Mouse (Mus musculus): ENCODE data around the gene Spata4. TPM values are rescaled to one million over a fixed set of nuclear protein-coding genes. Genes with fewer than 3 reads are reported as not detected.

The Spata4 gene
- polyA plus RNA-seq, 1 experiment from 2014 or later = not detected

DNA sequence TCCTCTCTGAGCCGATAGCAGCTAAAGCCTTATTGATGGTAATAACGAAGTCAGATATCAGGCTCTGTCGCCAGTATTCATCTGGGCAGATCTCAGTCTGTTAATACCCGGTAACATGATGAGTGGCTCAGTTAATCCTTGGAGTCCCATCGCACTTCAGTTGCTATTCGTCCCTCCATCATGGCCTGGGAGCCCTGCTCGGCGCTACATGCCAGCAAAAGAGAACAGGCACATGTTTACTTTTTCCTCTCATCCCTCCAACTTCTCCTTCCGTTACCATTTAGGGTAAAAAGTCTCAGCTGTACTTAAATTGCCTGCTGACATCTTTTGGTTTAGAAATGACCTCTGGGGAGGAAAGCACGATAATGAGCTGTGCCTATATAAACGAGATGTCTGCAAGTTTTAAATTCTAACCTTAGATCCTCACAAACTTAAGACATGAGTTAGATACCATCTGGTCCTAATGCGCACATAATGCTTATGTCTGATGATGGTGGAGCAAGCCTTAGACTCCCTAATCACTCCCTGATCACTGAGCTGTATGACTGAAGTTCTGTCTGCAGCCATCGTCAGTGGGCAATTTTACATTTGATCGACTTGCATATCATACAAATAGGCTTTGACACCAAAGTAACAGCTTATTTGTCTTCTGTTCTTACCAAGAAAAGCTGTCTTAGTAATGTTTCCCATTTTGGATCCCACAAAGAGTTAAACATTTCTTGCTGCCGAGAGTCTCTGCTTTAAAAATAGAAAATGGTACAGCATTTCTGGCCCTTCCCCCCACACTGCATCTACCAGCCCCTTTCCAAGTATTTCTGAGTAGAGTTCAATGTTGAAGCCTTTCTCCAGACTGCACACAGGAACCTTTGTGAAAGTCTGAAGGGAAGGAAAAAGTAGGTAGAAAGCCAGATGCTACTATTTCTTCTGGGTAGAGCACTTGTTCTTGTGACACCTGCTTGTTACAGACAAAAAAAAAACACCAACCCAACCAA, 29.7 kb upstream of the Spata4 start:
- 67% methylated on average over 15 of the region's 15 CpGs for WGBS (ENCODE audit: insufficient replicate concordance)
- H3K27me3 ChIP-seq (ENCODE audit: insufficient read depth, low read length) = no peaks in the 10 kb centered on the region

DNA sequence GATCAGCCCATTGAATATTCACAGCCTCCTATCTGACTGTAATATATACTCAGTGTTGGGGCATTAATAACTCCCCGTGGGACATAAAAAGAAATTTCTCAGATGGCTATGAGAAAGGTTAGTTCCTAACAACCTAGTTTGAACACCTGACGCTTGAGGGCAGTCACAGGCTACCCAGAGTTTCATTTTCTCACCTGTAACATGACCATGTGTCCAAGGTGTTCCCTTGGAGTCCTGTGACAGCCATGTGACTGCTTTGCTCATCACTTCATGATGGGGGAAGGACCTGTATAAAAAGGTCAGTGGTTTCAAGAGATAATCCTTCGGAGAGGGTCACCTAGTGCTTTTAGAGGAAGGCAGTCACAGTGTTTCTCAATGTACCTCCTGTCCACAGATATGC, 19.1 kb upstream of the Spata4 start:
- WGBS (ENCODE audit: insufficient replicate concordance) = 70% methylated on average over 3 of the region's 3 CpGs
- H3K36me3 ChIP-seq (replicated peaks; ENCODE audit: insufficient read depth, low read length) = no peaks in the 10 kb centered on the region
- H3K4me3 ChIP-seq (ENCODE audit: low read depth, low read length) = no peak overlapping the region

More for the DNA sequence above, 29.7 kb upstream of the Spata4 start:
- Histone ChIP-seq H3K27ac (ENCODE audit: low read depth) (no peak overlapping the region), H3K9me3 (ENCODE audit: low read length) (no peaks in the 10 kb centered on the region), H3K4me1 (ENCODE audit: insufficient read depth) (no peaks in the 10 kb centered on the region), H3K36me3 (replicated peaks; ENCODE audit: insufficient read depth, low read length) (no peaks in the 10 kb centered on the region), H3K4me3 (ENCODE audit: low read depth, low read length) (no peak overlapping the region), H3K9ac (replicated peaks) (no peak overlapping the region), H3K4me2 (ENCODE audit: low read depth, low read length) (no peak overlapping the region)
- TF ChIP-seq EP300 (IDR thresholded peaks at IDR 0.05; ENCODE audit: low read depth) (no peak), CTCF (IDR thresholded peaks at IDR 0.05; ENCODE audit: low read depth) (no peak)
- DNase-seq (no peak), ATAC-seq (no peak)

DNA sequence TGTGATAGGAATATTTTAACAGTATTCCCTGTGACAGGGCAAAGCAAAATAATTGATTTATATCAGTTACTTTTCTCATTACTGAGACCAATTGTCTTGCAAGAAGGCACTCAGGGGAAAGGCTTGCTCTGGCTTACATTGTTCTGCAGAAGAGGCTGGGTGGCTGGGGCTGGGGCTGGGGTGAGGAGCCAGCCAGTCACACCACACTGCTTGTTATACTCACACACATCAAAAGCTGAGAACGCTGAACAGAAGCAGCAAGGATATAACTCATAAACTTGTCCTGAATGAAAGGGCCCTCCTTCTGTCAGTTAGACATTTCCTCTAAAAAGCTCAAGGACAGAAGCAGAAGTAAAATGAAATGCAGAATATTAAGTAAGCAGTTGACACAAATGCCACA, 17.7 kb upstream of the Spata4 start:
- no peak for TF ChIP-seq EP300 (IDR thresholded peaks at IDR 0.05; ENCODE audit: low read depth)
- TF ChIP-seq CTCF (IDR thresholded peaks at IDR 0.05; ENCODE audit: low read depth) = no peak
- Histone ChIP-seq H3K4me3 (ENCODE audit: low read depth, low read length) (no peak overlapping the region), H3K9ac (replicated peaks) (no peak overlapping the region), H3K9me3 (ENCODE audit: low read length) (no peaks in the 10 kb centered on the region), H3K27me3 (ENCODE audit: insufficient read depth, low read length) (no peaks in the 10 kb centered on the region), H3K27ac (ENCODE audit: low read depth) (no peak overlapping the region), H3K4me2 (ENCODE audit: low read depth, low read length) (no peak overlapping the region), H3K4me1 (ENCODE audit: insufficient read depth) (no peaks in the 10 kb centered on the region), H3K36me3 (replicated peaks; ENCODE audit: insufficient read depth, low read length) (no peaks in the 10 kb centered on the region)
- DNase-seq = no peak
- 24% methylated on average over 1 of the region's 1 CpGs for WGBS (ENCODE audit: insufficient replicate concordance)
- no peak for ATAC-seq

More for the DNA sequence above, 19.1 kb upstream of the Spata4 start:
- Histone ChIP-seq H3K4me1 (ENCODE audit: insufficient read depth) (no peaks in the 10 kb centered on the region), H3K27ac (ENCODE audit: low read depth) (no peak overlapping the region), H3K9ac (replicated peaks) (no peak overlapping the region), H3K27me3 (ENCODE audit: insufficient read depth, low read length) (no peaks in the 10 kb centered on the region), H3K9me3 (ENCODE audit: low read length) (no peaks in the 10 kb centered on the region), H3K4me2 (ENCODE audit: low read depth, low read length) (no peak overlapping the region)
- no peak for TF ChIP-seq EP300 (IDR thresholded peaks at IDR 0.05; ENCODE audit: low read depth)
- no peak for TF ChIP-seq CTCF (IDR thresholded peaks at IDR 0.05; ENCODE audit: low read depth)
- ATAC-seq = no peak
- DNase-seq = no peak

DNA sequence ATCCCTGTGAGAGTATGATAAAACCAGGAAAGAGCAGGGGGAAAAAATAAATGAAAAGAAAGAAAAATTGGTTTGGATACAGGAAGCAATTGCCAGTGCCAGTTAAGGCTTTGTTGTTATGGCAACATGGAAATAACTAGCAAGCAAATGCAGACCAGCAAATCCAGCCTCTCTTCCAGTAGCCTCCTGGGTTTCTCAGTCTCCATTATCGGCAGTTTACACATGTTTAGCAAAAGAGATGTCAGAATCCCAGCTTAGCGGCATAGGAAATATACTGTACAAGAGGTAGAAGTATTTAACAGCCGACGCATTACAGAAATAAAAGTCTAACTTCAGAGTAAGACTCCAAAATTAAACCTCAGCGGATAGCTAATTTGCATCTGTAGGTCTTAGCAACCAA, 5.9 kb upstream of the Spata4 start:
- H3K4me2 ChIP-seq (ENCODE audit: low read depth, low read length) = no peak overlapping the region
- no peak for TF ChIP-seq CTCF (IDR thresholded peaks at IDR 0.05; ENCODE audit: low read depth)
- no peak for TF ChIP-seq EP300 (IDR thresholded peaks at IDR 0.05; ENCODE audit: low read depth)
- 92% methylated on average over 5 of the region's 5 CpGs for WGBS (ENCODE audit: insufficient replicate concordance)

DNA sequence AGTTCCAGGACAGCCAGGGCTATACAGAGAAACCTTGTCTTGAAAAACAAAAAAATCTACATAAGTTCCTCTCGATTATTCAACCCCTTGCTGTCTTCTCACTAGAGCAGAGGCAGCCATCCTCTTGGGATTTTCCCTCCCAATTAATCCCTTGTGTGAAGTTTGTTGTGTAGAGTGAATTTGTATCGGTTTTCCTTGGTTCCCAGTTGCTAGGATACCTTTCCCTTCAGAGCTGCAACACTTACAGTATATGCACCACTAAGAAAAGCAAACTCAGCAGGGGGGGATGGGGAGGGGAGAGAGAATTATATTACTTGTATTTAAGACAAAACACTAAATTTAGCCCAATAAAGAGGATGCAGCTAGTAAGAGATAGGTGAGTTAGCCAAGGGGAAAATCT, 4.5 kb upstream of the Spata4 start:
- Histone ChIP-seq H3K27me3 (ENCODE audit: insufficient read depth, low read length) (no peaks in the 10 kb centered on the region), H3K4me3 (ENCODE audit: low read depth, low read length) (no peak overlapping the region), H3K36me3 (replicated peaks; ENCODE audit: insufficient read depth, low read length) (no peaks in the 10 kb centered on the region), H3K4me2 (ENCODE audit: low read depth, low read length) (no peak overlapping the region), H3K4me1 (ENCODE audit: insufficient read depth) (0 out of 2 replicates have a peak, but pooled peaks cover 5% of the 10 kb centered on the region), H3K27ac (ENCODE audit: low read depth) (no peak overlapping the region), H3K9me3 (ENCODE audit: low read length) (no peaks in the 10 kb centered on the region), H3K9ac (replicated peaks) (no peak overlapping the region)
- TF ChIP-seq CTCF (IDR thresholded peaks at IDR 0.05; ENCODE audit: low read depth) (no peak), EP300 (IDR thresholded peaks at IDR 0.05; ENCODE audit: low read depth) (no peak)
- ATAC-seq = no peak
- DNase-seq = no peak
- 72% methylated on average over 2 of the region's 2 CpGs for WGBS (ENCODE audit: insufficient replicate concordance)

More for the DNA sequence above, 5.9 kb upstream of the Spata4 start:
- Histone ChIP-seq H3K36me3 (replicated peaks; ENCODE audit: insufficient read depth, low read length) (no peaks in the 10 kb centered on the region), H3K9me3 (ENCODE audit: low read length) (no peaks in the 10 kb centered on the region), H3K27ac (ENCODE audit: low read depth) (no peak overlapping the region), H3K27me3 (ENCODE audit: insufficient read depth, low read length) (no peaks in the 10 kb centered on the region), H3K4me3 (ENCODE audit: low read depth, low read length) (no peak overlapping the region), H3K9ac (replicated peaks) (no peak overlapping the region), H3K4me1 (ENCODE audit: insufficient read depth) (no peaks in the 10 kb centered on the region)
- DNase-seq (no peak), ATAC-seq (no peak)

DNA sequence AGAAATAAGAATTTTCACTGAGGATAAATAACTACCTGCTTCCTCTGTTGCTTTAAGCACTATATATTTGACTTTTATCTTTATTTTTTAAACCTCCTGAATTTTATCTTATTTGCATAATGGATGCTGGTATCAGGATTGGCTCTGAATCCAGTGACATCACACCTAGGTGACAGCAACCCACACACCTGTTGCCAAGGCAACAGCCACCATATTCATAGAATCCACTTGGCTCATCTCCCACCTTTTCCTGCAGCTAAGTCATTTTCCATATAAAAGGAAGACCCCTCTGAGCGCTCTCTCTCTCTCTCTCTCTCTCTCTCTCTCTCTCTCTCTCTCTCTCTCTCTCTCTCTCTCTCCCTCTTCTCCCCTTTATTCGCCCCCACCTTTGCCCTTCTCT, 3.6 kb upstream of the Spata4 start:
- Histone ChIP-seq H3K4me2 (ENCODE audit: low read depth, low read length) (no peak overlapping the region), H3K9me3 (ENCODE audit: low read length) (no peaks in the 10 kb centered on the region), H3K27me3 (ENCODE audit: insufficient read depth, low read length) (no peaks in the 10 kb centered on the region), H3K4me1 (ENCODE audit: insufficient read depth) (0 out of 2 replicates have a peak, but pooled peaks cover 5% of the 10 kb centered on the region), H3K36me3 (replicated peaks; ENCODE audit: insufficient read depth, low read length) (no peaks in the 10 kb centered on the region), H3K4me3 (ENCODE audit: low read depth, low read length) (no peak overlapping the region), H3K27ac (ENCODE audit: low read depth) (no peak overlapping the region), H3K9ac (replicated peaks) (no peak overlapping the region)
- ATAC-seq = no peak
- WGBS (ENCODE audit: insufficient replicate concordance) = 89% methylated on average over 2 of the region's 2 CpGs
- DNase-seq = no peak
- TF ChIP-seq EP300 (IDR thresholded peaks at IDR 0.05; ENCODE audit: low read depth) (no peak), CTCF (IDR thresholded peaks at IDR 0.05; ENCODE audit: low read depth) (no peak)
